Mouse (Mus musculus) testis, adult 2 months (tissue): ENCODE results near the gene Ddx39b. TPM values are rescaled to one million over a fixed set of nuclear protein-coding genes. Genes with fewer than 3 reads are reported as not detected.
A peak's percentile ranks its signal among the peaks of the same experiment; 100 is the strongest.

Experiments used
- H3K27ac ChIP-seq: fragments of 200-500 bp; 2 replicates; pipeline ENCODE4 v1.5.1; 2012; ENCODE audit warnings: low read depth, low read length; ENCODE audit not compliant: control insufficient read depth, insufficient read depth
- H3K27me3 ChIP-seq: fragments of 200-500 bp; 2 replicates; pipeline ENCODE4 v1.6.1; 2012; ENCODE audit warnings: mild to moderate bottlenecking, low read length, moderate library complexity; ENCODE audit not compliant: control insufficient read depth, insufficient read depth
- H3K36me3 ChIP-seq: fragments of 200-500 bp; 2 replicates; pipeline ENCODE4 v1.6.1; 2012; ENCODE audit warnings: mild to moderate bottlenecking, low read length; ENCODE audit not compliant: control insufficient read depth, insufficient read depth
- H3K4me1 ChIP-seq: fragments of 200-500 bp; 2 replicates; pipeline ENCODE4 v1.6.1; 2012; ENCODE audit warnings: low read length; ENCODE audit not compliant: control insufficient read depth, insufficient read depth
- H3K4me3 ChIP-seq: fragments of 200-500 bp; 2 replicates; pipeline ENCODE4 v1.5.1; 2012; ENCODE audit warnings: low read depth, mild to moderate bottlenecking, low read length, moderate library complexity, mixed read lengths; ENCODE audit not compliant: control insufficient read depth
- CTCF ChIP-seq: fragments of 200-500 bp; IDR thresholded peaks from 2 replicates; pipeline ENCODE4 v1.5.1; 2012; ENCODE audit warnings: low read depth, mild to moderate bottlenecking, inconsistent platforms, low read length, moderate library complexity; ENCODE audit not compliant: control insufficient read depth, insufficient read depth, insufficient replicate concordance
- POLR2A ChIP-seq: fragments of 200-500 bp; IDR thresholded peaks from 2 replicates; pipeline ENCODE4 v1.6.1; 2012; ENCODE audit warnings: low read depth, mild to moderate bottlenecking, inconsistent platforms, low read length, moderate library complexity; ENCODE audit not compliant: control insufficient read depth
- polyA plus RNA-seq: library from polyadenylated mRNA; depleted of rRNA; stranded (reverse); fragments of >200 nt; gene quantifications from 2 replicates; pipeline ENCODE4 v1.2.3, GENCODE M21; 2012

Gene Ddx39b
- polyA plus RNA-seq, 1 experiment: 129 TPM

- peaks cover 5% of the 10 kb centered on the region for H3K4me1 ChIP-seq
- H3K36me3 ChIP-seq: no peaks in the 10 kb centered on the region; the same call in 1 of the 2 replicates
- H3K27me3 ChIP-seq: no peaks in the 10 kb centered on the region
- TF ChIP-seq CTCF (peak; percentile 72; the same call in 1 of the 2 replicates), POLR2A (no peak)
- H3K27ac ChIP-seq: 0 out of 2 replicates have a peak overlapping the region, but pooled peaks have one; percentile 44
- H3K4me3 ChIP-seq: peak overlapping the region; percentile 54
Observed at GRCm38 (mm10) chr17:35257824-35258491, 16.4 kb downstream of the Ddx39b start.

GRCm38 (mm10) chr17:35258492-35259478, 17.2 kb downstream of the Ddx39b start:
- peaks cover 5% of the 10 kb centered on the region for H3K4me1 ChIP-seq
- no peaks in the 10 kb centered on the region for H3K27me3 ChIP-seq
- no peak overlapping the region for H3K4me3 ChIP-seq
- no peak overlapping the region for H3K27ac ChIP-seq
- no peaks in the 10 kb centered on the region for H3K36me3 ChIP-seq
- TF ChIP-seq POLR2A (no peak), CTCF (no peak)

GRCm38 (mm10) chr17:35259621-35260020, 18.1 kb downstream of the Ddx39b start:
- Histone ChIP-seq H3K4me1 (peaks cover 5% of the 10 kb centered on the region), H3K27ac (no peak overlapping the region)

GRCm38 (mm10) chr17:35261651-35262050, 20.1 kb downstream of the Ddx39b start:
- no peak overlapping the region for H3K27ac ChIP-seq
- no peaks in the 10 kb centered on the region for H3K27me3 ChIP-seq
- no peak for TF ChIP-seq CTCF
- peaks cover 5% of the 10 kb centered on the region for H3K4me1 ChIP-seq
- no peaks in the 10 kb centered on the region for H3K36me3 ChIP-seq
- no peak overlapping the region for H3K4me3 ChIP-seq

More at GRCm38 (mm10) chr17:35259621-35260020, 18.1 kb downstream of the Ddx39b start:
- TF ChIP-seq CTCF (no peak), POLR2A (no peak)
- Histone ChIP-seq H3K36me3 (no peaks in the 10 kb centered on the region), H3K27me3 (no peaks in the 10 kb centered on the region), H3K4me3 (no peak overlapping the region)

GRCm38 (mm10) chr17:35262664-35263522, 21.3 kb downstream of the Ddx39b start, which contains the start of gene H2-D1:
Gene H2-D1, plus strand, starts transcription at chr17:35262730.
- Histone ChIP-seq H3K4me1 (peaks cover 5% of the 10 kb centered on the region), H3K27me3 (no peaks in the 10 kb centered on the region), H3K27ac (no peak within 1 kb of the TSS), H3K4me3 (peak within 1 kb of the TSS; percentile 77), H3K36me3 (no peaks in the 10 kb centered on the region)
- TF ChIP-seq POLR2A (peak; percentile 51; the same call in 1 of the 2 replicates), CTCF (no peak)

- no peaks in the 10 kb centered on the region for H3K27me3 ChIP-seq
- TF ChIP-seq CTCF (no peak), POLR2A (no peak)
- H3K4me1 ChIP-seq: peaks cover 5% of the 10 kb centered on the region; the same call in 1 of the 2 replicates
Observed at GRCm38 (mm10) chr17:35263523-35263883, 22.0 kb downstream of the Ddx39b start.

More at GRCm38 (mm10) chr17:35263523-35263883, 22.0 kb downstream of the Ddx39b start:
- H3K4me3 ChIP-seq: peak overlapping the region; percentile 77
- H3K27ac ChIP-seq: no peak overlapping the region
- H3K36me3 ChIP-seq: no peaks in the 10 kb centered on the region
